Mouse (Mus musculus) CH12.LX (cell line): ENCODE results near the gene Prlh. TPM values are rescaled to one million over a fixed set of nuclear protein-coding genes. Genes with fewer than 3 reads are reported as not detected.

Experiments used
- DNase-seq: peaks from one replicate; pipeline ENCODE4 v3.0.0-alpha.2; 2013; ENCODE audit errors: extremely low read depth
- H3K27ac ChIP-seq: 2 replicates; pipeline ENCODE4 v1.5.1; 2012; ENCODE audit warnings: low read depth, mild to moderate bottlenecking, control low read depth, moderate library complexity; ENCODE audit not compliant: insufficient read depth
- H3K27me3 ChIP-seq: replicated peaks from 2 replicates; pipeline ENCODE3; 2012; ENCODE audit warnings: inconsistent platforms
- H3K36me3 ChIP-seq, 2 experiments: replicated peaks in 1 of 2; 2 replicates each; pipeline versions ENCODE3 to v1.6.1; 2012; ENCODE audit warnings: inconsistent platforms in 1 of 2, low read length in 1 of 2, mild to moderate bottlenecking in 1 of 2, mixed read lengths in 1 of 2, moderate library complexity in 1 of 2; ENCODE audit not compliant: control insufficient read depth in 1 of 2, insufficient read depth in 1 of 2
- H3K4me1 ChIP-seq, 2 experiments: 2 replicates each; pipeline ENCODE4 v1.6.1; 2012; ENCODE audit warnings: inconsistent platforms in 1 of 2, moderate library complexity in 1 of 2; ENCODE audit not compliant: insufficient read depth in 2 of 2, control insufficient read depth in 1 of 2
- H3K4me2 ChIP-seq: 2 replicates; pipeline ENCODE4 v1.6.1; 2012; ENCODE audit warnings: low read depth, mild to moderate bottlenecking, control low read depth; ENCODE audit not compliant: poor library complexity, insufficient read depth, severe bottlenecking
- H3K4me3 ChIP-seq, 3 experiments: fragments of 150-350 bp in 1 of 3; sonication (generic) in 1 of 3; replicated peaks in 1 of 3; 2 replicates each; pipeline versions ENCODE3 to v1.5.1; 2011 to 2012; ENCODE audit warnings: low read depth in 2 of 3, low read length in 2 of 3, mild to moderate bottlenecking in 2 of 3, moderate library complexity in 2 of 3, control low read depth in 1 of 3, improper control_type of control experiment in 1 of 3, inconsistent platforms in 1 of 3, mixed read lengths in 1 of 3; ENCODE audit not compliant: poor library complexity in 1 of 3
- H3K79me2 ChIP-seq: replicated peaks from 2 replicates; pipeline ENCODE4 v1.6.1; 2012; ENCODE audit warnings: mild to moderate bottlenecking, moderate library complexity; ENCODE audit not compliant: control insufficient read depth, poor library complexity, insufficient read depth, severe bottlenecking; ENCODE audit errors: extremely low read depth
- H3K9ac ChIP-seq: 2 replicates; pipeline ENCODE4 v1.6.1; 2012; ENCODE audit warnings: low read depth, mild to moderate bottlenecking, control low read depth, moderate library complexity; ENCODE audit not compliant: insufficient read depth
- H3K9me3 ChIP-seq: replicated peaks from 2 replicates; pipeline ENCODE3; 2012; ENCODE audit warnings: low read length, inconsistent platforms, mixed read lengths
- BHLHE40 ChIP-seq: IDR thresholded peaks from 2 replicates; pipeline ENCODE4 v1.6.1; 2011; ENCODE audit warnings: mild to moderate bottlenecking, low read depth, low read length, improper control_type of control experiment
- CHD1 ChIP-seq: IDR thresholded peaks from 2 replicates; pipeline ENCODE4 v1.6.1; 2012; ENCODE audit warnings: low read depth, low read length, improper control_type of control experiment, inconsistent platforms
- CHD2 ChIP-seq: IDR thresholded peaks from 2 replicates; pipeline ENCODE4 v1.6.1; 2011; ENCODE audit warnings: low read length, improper control_type of control experiment
- CTCF ChIP-seq, 2 experiments: IDR thresholded peaks in 1 of 2; conservative IDR thresholded peaks in 1 of 2; 2 replicates each; pipeline ENCODE4 v1.5.1; 2011 to 2012; ENCODE audit warnings: low read depth in 2 of 2, low read length in 2 of 2, improper control_type of control experiment in 1 of 2, inconsistent platforms in 1 of 2, mild to moderate bottlenecking in 1 of 2, moderate library complexity in 1 of 2
- IRF4 ChIP-seq: IDR thresholded peaks from 2 replicates; pipeline ENCODE4 v1.6.1; 2014; ENCODE audit warnings: low read depth, mild to moderate bottlenecking, inconsistent platforms, low read length, improper control_type of control experiment
- MAFK ChIP-seq: IDR thresholded peaks from 2 replicates; pipeline ENCODE4 v1.6.1; 2011; ENCODE audit warnings: low read length, improper control_type of control experiment; ENCODE audit not compliant: insufficient replicate concordance
- MAX ChIP-seq: IDR thresholded peaks from 2 replicates; pipeline ENCODE4 v1.6.1; 2011; ENCODE audit warnings: low read length, improper control_type of control experiment
- MXI1 ChIP-seq: IDR thresholded peaks from 2 replicates; pipeline ENCODE4 v1.6.1; 2011; ENCODE audit warnings: mild to moderate bottlenecking, low read depth, low read length, improper control_type of control experiment
- NELFE ChIP-seq: IDR thresholded peaks from 2 replicates; pipeline ENCODE4 v1.6.1; 2011; ENCODE audit warnings: low read depth, low read length, improper control_type of control experiment
- NRF1 ChIP-seq: IDR thresholded peaks from 2 replicates; pipeline ENCODE4 v1.6.1; 2014; ENCODE audit warnings: low read depth, mild to moderate bottlenecking, inconsistent platforms, low read length, improper control_type of control experiment, moderate library complexity
- POLR2A ChIP-seq: IDR thresholded peaks from 2 replicates; pipeline ENCODE4 v1.6.1; 2011; ENCODE audit warnings: low read depth, mild to moderate bottlenecking, improper control_type of control experiment, low read length
- POLR2AphosphoS2 ChIP-seq: IDR thresholded peaks from 2 replicates; pipeline ENCODE4 v1.6.1; 2011; ENCODE audit warnings: low read depth, low read length, improper control_type of control experiment
- RCOR1 ChIP-seq: conservative IDR thresholded peaks from 2 replicates; pipeline ENCODE4 v1.6.1; 2012; ENCODE audit warnings: low read depth, mild to moderate bottlenecking, inconsistent platforms, low read length, improper control_type of control experiment
- TBP ChIP-seq: conservative IDR thresholded peaks from 2 replicates; pipeline ENCODE4 v1.6.1; 2011; ENCODE audit warnings: low read depth, low read length, improper control_type of control experiment
- TCF12 ChIP-seq: IDR thresholded peaks from 2 replicates; pipeline ENCODE4 v1.6.1; 2014; ENCODE audit warnings: low read depth, mild to moderate bottlenecking, inconsistent platforms, low read length, improper control_type of control experiment
- ZC3H11A ChIP-seq: IDR thresholded peaks from 2 replicates; pipeline ENCODE4 v1.6.1; 2012; ENCODE audit warnings: low read depth, mild to moderate bottlenecking, inconsistent platforms, low read length, improper control_type of control experiment
- ZKSCAN1 ChIP-seq: IDR thresholded peaks from 2 replicates; pipeline ENCODE4 v1.6.1; 2012; ENCODE audit warnings: low read depth, inconsistent platforms, low read length, improper control_type of control experiment, borderline replicate concordance
- dilution Hi-C: fragments of 300-500 bp; cut with MboI; formaldehyde crosslinking; loops from 2 replicates; pipeline ENCODE4 v1.14.3; 2020; ENCODE audit warnings: low sequenced_read_pairs; ENCODE audit not compliant: extremely low pct_unique_long_range_greater_than_20kb, extremely low pct_ligation_motif_present
- in situ Hi-C: fragments of 300-500 bp; cut with MboI; formaldehyde crosslinking; loops from 3 replicates; pipeline ENCODE4 v1.14.3; 2019; ENCODE audit warnings: low sequenced_read_pairs, low pct_ligation_motif_present, low pct_unique_long_range_greater_than_20kb, mixed read lengths
- polyA plus RNA-seq: library from polyadenylated mRNA; unstranded; fragments of >175 nt; gene quantifications from 2 replicates; pipeline ENCODE4 v1.2.1, GENCODE M21; 2012; ENCODE audit warnings: low read depth; ENCODE audit not compliant: insufficient read length
- total RNA-seq, 2 experiments: library from RNA; depleted of rRNA; stranded (reverse); fragments of 300-350 nt in 1 of 2; fragments of >200 nt in 1 of 2; gene quantifications; 2 replicates each; pipeline ENCODE4 v1.2.3; 2012 to 2014

Prlh gene
- total and polyA plus RNA-seq, 3 experiments = not detected

GRCm38 (mm10) chr1:90914948-90915569, 37.8 kb upstream of the Prlh start, which contains the start of gene Mlph:
Mlph (plus strand) TSS chr1:90915085.
- H3K4me3 ChIP-seq = no peak within 1 kb of the TSS
- H3K9me3 ChIP-seq = peaks cover 11% of the 10 kb centered on the region
- H3K4me1 ChIP-seq = no peaks in the 10 kb centered on the region; a peak in 1 of 4 replicates
- H3K27ac ChIP-seq = no peak within 1 kb of the TSS
- H3K36me3 ChIP-seq = no peaks in the 10 kb centered on the region
- TF ChIP-seq NELFE (no peak), MXI1 (no peak), TCF12 (no peak), POLR2AphosphoS2 (no peak), CHD2 (no peak), MAFK (no peak), BHLHE40 (no peak), TBP (no peak), ZKSCAN1 (no peak), MAX (no peak), NRF1 (no peak), POLR2A (no peak), CHD1 (no peak)
- TF ChIP-seq, all 38 proteins: peak for 0
- peaks cover 85% of the 10 kb centered on the region for H3K27me3 ChIP-seq
- DNase-seq = no peak
- dilution Hi-C loops (no loop called here), in situ Hi-C loops (no loop called here)
- no peak within 1 kb of the TSS for H3K9ac ChIP-seq
- H3K79me2 ChIP-seq = no peaks in the 10 kb centered on the region
- H3K4me2 ChIP-seq = no peak within 1 kb of the TSS

- Histone ChIP-seq H3K9me3 (peaks cover 17% of the 10 kb centered on the region), H3K9ac (no peak overlapping the region), H3K4me1 (no peaks in the 10 kb centered on the region; a peak in 1 of 4 replicates), H3K27ac (no peak overlapping the region), H3K36me3 (no peaks in the 10 kb centered on the region), H3K4me2 (no peak overlapping the region), H3K27me3 (peaks cover 92% of the 10 kb centered on the region), H3K79me2 (no peaks in the 10 kb centered on the region), H3K4me3 (no peak overlapping the region)
- dilution Hi-C loops = no loop called here
- TF ChIP-seq CHD2 (no peak), CTCF (conservative IDR thresholded peaks at IDR 0.05 in 1 of 2, IDR thresholded peaks at IDR 0.05 in 1 of 2; ENCODE audit: low read depth in 2 of 2, low read length in 2 of 2) (no peak), RCOR1 (no peak), NELFE (no peak), IRF4 (no peak), ZC3H11A (no peak), NRF1 (no peak)
- no peak for DNase-seq
- in situ Hi-C loops = no loop called here
These were observed 35.4 kb upstream of the Prlh start for GRCm38 (mm10) chr1:90917509-90917908.
